Mouse (Mus musculus) midbrain, embryonic 16.5 days (tissue): ENCODE results near the gene Nyap1. TPM values are rescaled to one million over a fixed set of nuclear protein-coding genes. Genes with fewer than 3 reads are reported as not detected.
A peak's percentile ranks its signal among the peaks of the same experiment; 100 is the strongest.

Source experiments
- ATAC-seq: fragments of 200-750 bp; cut with Nextera tagmentation; 2 replicates; pipeline ENCODE4 v1.8.0; 2017; ENCODE audit warnings: moderate TSS enrichment
- H3K27ac ChIP-seq: fragments of 300-500 bp; sonication (generic); 2 replicates; pipeline ENCODE4 v1.5.1; 2014; ENCODE audit warnings: mild to moderate bottlenecking, low read length, mixed read lengths
- H3K27me3 ChIP-seq: fragments of 300-500 bp; sonication (generic); 2 replicates; pipeline ENCODE4 v1.6.1; 2014; ENCODE audit warnings: low read depth, low read length, mixed read lengths; ENCODE audit not compliant: control insufficient read depth, insufficient read depth
- H3K36me3 ChIP-seq: fragments of 300-500 bp; sonication (generic); 2 replicates; pipeline ENCODE4 v1.6.1; 2014; ENCODE audit warnings: mild to moderate bottlenecking, low read length, moderate library complexity, mixed read lengths; ENCODE audit not compliant: control insufficient read depth, insufficient read depth
- H3K4me1 ChIP-seq: fragments of 300-500 bp; sonication (generic); 2 replicates; pipeline ENCODE4 v1.6.1; 2014; ENCODE audit warnings: mild to moderate bottlenecking, low read length, mixed read lengths; ENCODE audit not compliant: control insufficient read depth, insufficient read depth
- H3K4me2 ChIP-seq: fragments of 300-500 bp; sonication (generic); 2 replicates; pipeline ENCODE4 v1.6.1; 2014; ENCODE audit warnings: mild to moderate bottlenecking, low read length, mixed read lengths
- H3K4me3 ChIP-seq: fragments of 300-500 bp; sonication (generic); 2 replicates; pipeline ENCODE4 v1.5.1; 2014; ENCODE audit warnings: low read depth, mild to moderate bottlenecking, low read length, moderate library complexity, mixed read lengths
- H3K9ac ChIP-seq: fragments of 300-500 bp; sonication (generic); 2 replicates; pipeline ENCODE4 v1.6.1; 2014; ENCODE audit warnings: low read depth, low read length, mixed read lengths
- H3K9me3 ChIP-seq: fragments of 300-500 bp; sonication (generic); replicated peaks from 2 replicates; pipeline ENCODE4 v1.6.1; 2014; ENCODE audit warnings: mild to moderate bottlenecking, low read length, mixed read lengths; ENCODE audit not compliant: control insufficient read depth, poor library complexity, severe bottlenecking
- WGBS: fragments of 180-500 bp; shearing (Covaris S2); extraction: QIAGEN DNeasy Blood & Tissue Kit; methylation state at CpG from one replicate; pipeline ENCODE4 v1.1.7; 2014; 5-methylcytosine and 5-hydroxymethylcytosine counted together
- polyA plus RNA-seq: library from polyadenylated mRNA; unstranded; fragments of >200 nt; fragmentation: Nextera tagmentation; extraction: Ambion mirVana; gene quantifications from 2 replicates; pipeline ENCODE4 v1.2.1, GENCODE M21; 2015

Nyap1 gene
- polyA plus RNA-seq, 1 experiment from 2014 or later: 67.2 TPM

DNA sequence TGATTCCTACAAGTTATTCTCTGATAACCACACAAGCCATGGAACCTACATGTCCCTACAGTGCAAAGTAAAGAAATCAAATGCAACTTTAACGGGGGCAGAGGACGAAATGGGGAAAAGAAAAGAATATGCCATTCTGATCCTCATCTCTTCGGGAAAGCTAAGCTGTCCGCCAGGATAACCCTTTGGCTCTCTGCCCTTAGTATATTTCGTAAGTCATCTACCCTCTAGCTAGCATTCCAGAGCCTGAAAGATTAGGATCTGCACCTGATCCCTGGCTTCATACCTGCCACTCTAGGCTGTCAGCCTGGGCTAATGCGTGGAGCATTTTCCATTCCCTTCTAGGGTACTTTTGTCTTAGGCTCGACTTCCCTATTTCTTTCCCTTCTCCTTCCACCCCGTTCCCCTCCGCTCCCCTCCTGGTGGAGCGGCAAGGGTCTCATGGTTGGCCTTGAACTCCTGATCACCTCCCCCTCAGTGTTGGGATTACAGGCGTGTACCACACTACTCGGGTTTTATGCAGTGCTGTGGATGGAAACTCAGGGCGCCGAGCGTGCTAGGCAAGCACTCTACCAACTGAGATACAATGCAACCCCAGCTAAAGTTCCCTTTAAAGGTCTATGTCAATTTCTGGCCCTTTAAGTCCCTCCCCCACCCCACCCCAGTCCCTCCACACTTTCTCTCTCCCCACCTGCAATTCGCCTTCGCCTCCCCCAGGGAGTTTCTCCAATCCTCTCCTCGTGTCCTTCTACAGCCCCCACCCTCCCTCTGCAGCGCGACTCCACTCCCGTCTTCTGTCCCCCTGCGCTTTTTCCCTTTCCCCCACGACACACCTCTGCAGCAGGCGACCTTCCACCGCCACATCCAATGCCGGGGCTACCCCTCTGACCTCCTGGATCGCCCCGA is 57.8 kb downstream of the Nyap1 start:
- no peaks in the 10 kb centered on the region for H3K36me3 ChIP-seq
- H3K9ac ChIP-seq: peak overlapping the region; percentile 76
- peaks cover 21% of the 10 kb centered on the region for H3K4me1 ChIP-seq
- peak; percentile 10 for ATAC-seq
- H3K4me2 ChIP-seq: peak overlapping the region; percentile 88
- H3K4me3 ChIP-seq: peak overlapping the region; percentile 79
- peak overlapping the region; percentile 78; the same call in 1 of the 2 replicates for H3K27ac ChIP-seq
- WGBS: 11% methylated on average over 28 of the region's 28 CpGs
- no peaks in the 10 kb centered on the region; the same call in 1 of the 2 replicates for H3K27me3 ChIP-seq
- H3K9me3 ChIP-seq: no peaks in the 10 kb centered on the region

- Histone ChIP-seq H3K4me2 (peak overlapping the region; percentile 23; the same call in 1 of the 2 replicates), H3K9me3 (no peaks in the 10 kb centered on the region), H3K4me3 (no peak overlapping the region), H3K36me3 (no peaks in the 10 kb centered on the region), H3K27ac (no peak overlapping the region), H3K9ac (0 out of 2 replicates have a peak overlapping the region, but pooled peaks have one; percentile 6), H3K27me3 (no peaks in the 10 kb centered on the region; the same call in 1 of the 2 replicates), H3K4me1 (peaks cover 21% of the 10 kb centered on the region)
- 77% methylated on average over 6 of the region's 6 CpGs for WGBS
- ATAC-seq: no peak
These were observed 58.9 kb downstream of the Nyap1 start for GRCm38 (mm10) chr5:137682526-137682925.

Other genes starting within 250 kb of the Nyap1 start
- 76.3 and 80.5 TPM in 2 replicates for gene Pop7, start 239.1 kb downstream of the Nyap1 start, polyA plus RNA-seq
- 19.3 and 19.4 TPM in 2 replicates for gene Gigyf1, start 223.1 kb downstream of the Nyap1 start, polyA plus RNA-seq
- not detected in 2 replicates for gene Epo, start 208.4 kb downstream of the Nyap1 start, polyA plus RNA-seq
- gene Gnb2, start 208.1 kb downstream of the Nyap1 start, polyA plus RNA-seq: 496 and 512 TPM in 2 replicates
- gene Actl6b, start 188.1 kb downstream of the Nyap1 start, polyA plus RNA-seq: 307 and 326 TPM in 2 replicates
- 7.8 and 10.1 TPM in 2 replicates for gene Tfr2, start 171.8 kb downstream of the Nyap1 start, polyA plus RNA-seq
- 57.2 and 60.9 TPM in 2 replicates for gene Mospd3, start 140.5 kb downstream of the Nyap1 start, polyA plus RNA-seq
- 11.9 and 13.3 TPM in 2 replicates for gene Pcolce, start 127.8 kb downstream of the Nyap1 start, polyA plus RNA-seq
- 0.11 and 0.12 TPM in 2 replicates for gene Fbxo24, start 112.6 kb downstream of the Nyap1 start, polyA plus RNA-seq
- gene Lrch4, start 112.5 kb downstream of the Nyap1 start, polyA plus RNA-seq: 18.8 and 19.2 TPM in 2 replicates
- gene Gm20605, start 112.4 kb downstream of the Nyap1 start, polyA plus RNA-seq: 8.2 and 9.2 TPM in 2 replicates
- gene Sap25, start 100.3 kb downstream of the Nyap1 start, polyA plus RNA-seq: 5.9 and 6.7 TPM in 2 replicates
- 0.15 and 0.16 TPM in 2 replicates for gene Irs3, start 95.9 kb downstream of the Nyap1 start, polyA plus RNA-seq
- gene Agfg2, start 56.9 kb downstream of the Nyap1 start, polyA plus RNA-seq: 15.8 and 20.4 TPM in 2 replicates
- gene Tsc22d4, start 4.1 kb upstream of the Nyap1 start, polyA plus RNA-seq: 55.4 and 74.1 TPM in 2 replicates
- gene Ppp1r35, start 37.2 kb upstream of the Nyap1 start, polyA plus RNA-seq: 33.5 and 36.6 TPM in 2 replicates
- gene Mepce, start 46.0 kb upstream of the Nyap1 start, polyA plus RNA-seq: 10.4 and 11.6 TPM in 2 replicates
- 11.6 and 13.1 TPM in 2 replicates for gene Zcwpw1, start 46.2 kb upstream of the Nyap1 start, polyA plus RNA-seq
- gene Pilra, start 94.7 kb upstream of the Nyap1 start, polyA plus RNA-seq: 0.37 and 0.48 TPM in 2 replicates
- 0.39 TPM in 1 of 2 replicates, not detected in the other for gene Pilrb1, start 116.5 kb upstream of the Nyap1 start, polyA plus RNA-seq
- not detected in 2 replicates for gene Pilrb2, start 130.2 kb upstream of the Nyap1 start, polyA plus RNA-seq
- gene Cyp3a13, start 180.0 kb upstream of the Nyap1 start, polyA plus RNA-seq: not detected in 2 replicates
- gene Gjc3, start 221.5 kb upstream of the Nyap1 start, polyA plus RNA-seq: 0.31 and 0.44 TPM in 2 replicates
- not detected in 2 replicates for gene Azgp1, start 239.9 kb upstream of the Nyap1 start, polyA plus RNA-seq